Mouse (Mus musculus): ENCODE data around the gene Gm29797.

The Gm29797 gene

GRCm38 (mm10) chr2:181674934-181675333 is 18.1 kb downstream of the Gm29797 start:
- DNase-seq, result no peak

- DNase-seq, result no peak
These were observed 18.6 kb downstream of the Gm29797 start for GRCm38 (mm10) chr2:181675454-181675853.

DNA sequence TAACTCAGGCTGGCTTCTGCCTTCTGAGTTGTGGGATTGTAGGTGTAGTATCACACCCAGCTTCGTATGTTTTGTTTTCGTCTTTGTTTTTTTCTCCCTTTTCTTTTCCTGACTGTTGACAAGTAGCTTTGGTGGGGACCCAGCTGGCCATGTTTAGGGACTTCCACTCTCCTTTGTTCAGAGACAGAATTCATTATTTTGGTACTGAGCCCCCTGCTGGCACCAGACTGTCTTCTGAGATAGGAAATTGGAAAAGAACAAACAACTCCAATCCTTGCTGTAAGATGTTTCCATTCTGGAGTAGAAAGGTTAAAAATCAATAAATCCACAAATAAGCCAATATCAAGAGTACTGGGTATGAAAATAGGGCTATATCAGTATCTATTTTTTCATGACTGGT is 19.6 kb downstream of the Gm29797 start:
- DNase-seq, result no peak

GRCm38 (mm10) chr2:181677096-181677754 is 20.4 kb downstream of the Gm29797 start:
- no peak for DNase-seq

GRCm38 (mm10) chr2:181677755-181678098 is 20.9 kb downstream of the Gm29797 start:
- DNase-seq, result no peak

GRCm38 (mm10) chr2:181678780-181679179 is 21.9 kb downstream of the Gm29797 start:
- DNase-seq, result peak; percentile 79 to 82

DNA sequence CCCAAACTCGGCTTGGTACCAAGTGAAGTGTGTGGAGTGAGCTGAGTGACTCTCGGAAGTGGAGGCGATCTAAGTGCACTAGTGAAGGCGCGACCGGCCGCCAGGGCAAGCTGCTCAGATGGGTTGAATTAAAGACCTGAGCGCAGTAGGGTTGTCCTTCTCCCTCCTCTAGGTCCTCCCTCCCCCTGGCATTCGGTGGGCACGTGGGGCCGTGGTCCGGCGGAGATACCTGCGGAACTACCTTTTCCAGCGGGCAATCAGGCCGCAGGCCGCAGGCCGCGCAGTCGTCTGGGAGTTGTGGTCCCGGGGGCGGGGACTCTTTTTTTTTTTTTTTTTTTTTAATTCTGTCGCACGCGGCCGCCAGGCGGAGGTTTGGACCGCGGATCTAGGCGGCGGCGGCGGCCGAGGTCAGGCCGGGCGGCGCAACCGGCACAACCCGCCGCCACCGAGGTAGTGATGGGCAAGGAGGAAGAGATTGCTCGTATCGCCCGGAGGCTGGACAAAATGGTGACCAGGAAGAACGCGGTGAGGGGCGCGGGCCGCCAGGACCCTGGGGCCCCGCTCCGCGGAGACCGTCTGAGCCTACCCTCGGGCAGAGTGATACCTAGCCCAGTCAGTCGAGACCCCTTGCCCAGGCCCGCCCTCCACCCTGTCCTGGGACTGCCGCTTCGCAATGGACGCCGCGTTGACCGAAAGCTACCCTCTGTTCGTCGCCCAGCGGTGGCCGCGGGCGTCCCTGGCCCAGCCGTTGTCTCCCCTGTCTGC is 23.3 kb downstream of the Gm29797 start, which contains the start of gene Tcea2:
Tcea2 (plus strand) TSS at position 360 of the 765 bp plus-strand sequence.
- DNase-seq, result peak; percentile 73 to 74

DNA sequence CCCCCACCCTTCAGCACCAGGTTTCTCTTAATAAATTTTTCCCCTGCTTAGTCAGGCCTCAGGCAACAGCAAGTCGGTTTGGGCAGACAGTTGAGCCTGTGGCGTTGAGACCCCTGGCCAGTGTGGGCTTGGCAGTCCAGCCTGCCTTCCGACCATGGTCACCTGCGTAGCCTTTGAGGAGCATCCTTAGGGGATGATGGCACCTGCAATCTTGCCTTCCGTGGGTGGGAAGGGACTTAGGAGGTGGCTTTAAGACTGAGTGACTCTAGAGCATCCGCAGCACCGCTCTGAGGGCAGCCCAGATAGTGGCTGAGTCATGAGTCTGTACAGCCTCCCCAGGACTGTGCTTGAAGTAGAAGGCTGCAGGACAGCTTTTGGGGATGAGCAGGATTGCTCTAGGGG is 23.9 kb downstream of the Gm29797 start:
- DNase-seq, result no peak

GRCm38 (mm10) chr2:181681978-181682377 is 25.1 kb downstream of the Gm29797 start:
- no peak for DNase-seq

DNA sequence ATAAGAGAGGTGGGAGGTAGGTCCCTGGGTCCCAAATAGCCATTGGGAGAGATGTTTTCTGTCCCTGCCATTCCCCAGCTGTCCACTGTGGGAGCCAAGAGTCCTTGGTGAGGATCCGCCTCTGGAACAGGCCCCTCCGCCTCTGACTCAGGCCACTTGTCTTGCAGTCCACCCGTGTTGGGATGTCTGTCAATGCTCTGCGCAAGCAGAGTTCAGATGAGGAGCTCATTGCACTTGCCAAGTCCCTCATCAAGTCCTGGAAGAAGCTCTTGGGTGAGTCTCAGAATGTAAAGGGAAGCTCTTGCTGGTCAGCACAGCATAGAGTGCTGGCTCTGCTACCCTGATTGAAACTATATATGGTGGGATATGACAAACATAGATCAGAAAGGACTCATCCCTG is 26.5 kb downstream of the Gm29797 start:
- DNase-seq, result no peak

GRCm38 (mm10) chr2:181684713-181685112 is 27.9 kb downstream of the Gm29797 start:
- DNase-seq, result no peak

GRCm38 (mm10) chr2:181685686-181686085 is 28.9 kb downstream of the Gm29797 start:
- no peak for DNase-seq

GRCm38 (mm10) chr2:181687586-181687985 is 30.8 kb downstream of the Gm29797 start:
- DNase-seq, result no peak

- no peak for DNase-seq
These were observed 32.8 kb downstream of the Gm29797 start for GRCm38 (mm10) chr2:181689466-181690160.

DNA sequence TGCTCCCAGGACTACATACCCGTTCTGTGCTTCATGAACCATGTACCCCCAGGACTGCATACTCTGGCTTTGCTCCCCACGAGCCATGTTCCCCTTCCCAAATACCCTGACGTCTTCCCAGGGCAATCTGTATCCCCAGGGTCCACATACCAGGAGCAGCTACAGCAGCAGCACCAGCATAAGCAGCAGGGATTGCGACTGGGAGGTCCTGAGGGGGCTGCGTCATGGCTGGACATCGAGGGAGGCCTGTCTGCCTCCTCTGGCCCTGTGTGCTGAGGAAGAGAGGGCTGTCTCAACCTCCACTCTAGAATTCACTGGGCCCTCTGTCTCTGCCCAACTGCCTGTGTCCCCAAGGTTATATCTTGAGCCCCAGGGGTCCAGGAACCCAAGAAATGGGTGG is 34.2 kb downstream of the Gm29797 start:
- DNase-seq, result no peak

GRCm38 (mm10) chr2:181691571-181691970 is 34.7 kb downstream of the Gm29797 start:
- DNase-seq, result peak; percentile 58 to 61

DNA sequence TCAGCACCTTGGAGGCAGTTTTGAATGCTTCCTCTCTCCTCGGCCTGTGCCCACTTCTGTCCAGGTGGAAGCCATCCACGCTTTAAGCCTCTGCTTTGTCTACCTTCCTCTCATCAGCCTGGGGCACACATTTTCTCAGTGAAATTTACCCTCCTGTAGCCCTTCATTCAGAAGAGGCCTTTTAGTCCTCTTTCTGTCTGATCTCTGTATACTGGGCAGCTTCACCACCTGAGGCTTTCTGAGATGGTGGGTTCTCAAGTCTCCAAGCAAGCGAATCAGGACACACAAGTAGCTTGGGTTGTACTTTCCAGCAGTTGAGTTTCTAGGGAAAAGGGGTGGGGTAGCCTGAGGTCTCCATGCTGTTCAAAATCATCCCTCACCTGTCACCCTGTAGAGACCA is 35.5 kb downstream of the Gm29797 start:
- no peak for DNase-seq

GRCm38 (mm10) chr2:181693339-181694280 is 36.8 kb downstream of the Gm29797 start, which contains the start of gene Rgs19:
Gene Rgs19, minus strand, starts transcription at chr2:181693977.
- peak; percentile 93 for DNase-seq

DNA sequence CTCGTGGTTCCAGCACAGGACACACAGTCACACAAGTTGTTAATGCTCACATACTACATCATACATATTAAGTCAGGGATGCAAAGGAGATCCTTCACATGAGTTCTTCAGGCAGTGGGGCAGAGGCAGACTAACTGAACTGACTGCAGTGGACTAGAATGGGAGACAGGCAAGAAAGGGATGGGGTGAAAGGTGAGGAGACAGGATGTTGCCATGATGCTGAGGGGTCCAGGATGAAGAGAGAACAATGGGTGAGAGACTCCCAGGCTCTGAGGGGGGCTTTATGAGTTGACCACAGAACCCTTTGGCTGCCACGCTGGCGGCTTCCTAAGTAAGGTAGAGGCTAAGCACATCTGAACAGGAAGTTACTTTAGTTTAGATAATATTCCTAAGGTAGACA is 37.7 kb downstream of the Gm29797 start:
- no peak for DNase-seq

GRCm38 (mm10) chr2:181695776-181696175 is 38.9 kb downstream of the Gm29797 start:
- no peak for DNase-seq

DNA sequence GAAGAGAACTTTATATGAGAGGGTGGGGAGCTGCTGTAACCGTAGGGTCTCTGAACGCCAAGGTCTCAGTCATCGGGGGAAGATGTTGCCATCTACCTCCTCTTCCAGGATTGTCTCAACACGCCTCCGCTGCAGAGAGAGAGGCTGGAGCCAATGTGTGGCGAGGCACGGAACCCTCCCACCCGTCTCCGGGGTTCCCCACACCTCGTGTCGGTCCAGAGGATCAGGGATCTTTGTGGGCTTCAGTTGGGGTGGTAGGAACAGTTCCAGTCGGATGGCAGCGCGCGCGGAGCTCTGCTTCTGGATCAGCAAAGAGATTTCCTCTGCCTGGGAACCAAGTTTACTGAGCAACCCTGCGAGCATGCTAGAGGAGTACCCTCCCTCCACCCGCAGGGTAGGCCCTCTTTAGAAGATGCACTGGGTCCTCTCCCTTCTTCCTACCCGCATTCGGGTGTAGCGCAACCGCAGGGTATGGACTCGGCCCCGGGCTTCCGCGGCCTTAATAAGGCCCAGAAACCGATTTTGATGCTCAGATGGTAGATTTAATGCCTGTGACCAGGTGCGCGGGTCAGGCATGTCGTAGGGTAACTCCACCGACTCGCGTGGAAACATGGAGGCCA is 40.1 kb downstream of the Gm29797 start:
- DNase-seq, result no peak

GRCm38 (mm10) chr2:181698241-181698640 is 41.4 kb downstream of the Gm29797 start, which contains the start of gene Lkaaear1:
Gene Lkaaear1, minus strand, starts transcription at chr2:181698442.
- peak; percentile 52 to 59 for DNase-seq

Data from B cell, adult 2 months (primary cell).